Mouse (Mus musculus) ES-Bruce4 (cell line): ENCODE results near the gene Mtm1.

ENCODE experiments used
- CTCF ChIP-seq: IDR thresholded peaks from one replicate; pipeline ENCODE4 v1.8.1; 2011; ENCODE audit warnings: low read depth, low read length
- EP300 ChIP-seq: IDR thresholded peaks from 2 replicates; pipeline ENCODE4 v1.6.1; 2011; ENCODE audit warnings: low read depth, low read length; ENCODE audit not compliant: insufficient read depth

DNA sequence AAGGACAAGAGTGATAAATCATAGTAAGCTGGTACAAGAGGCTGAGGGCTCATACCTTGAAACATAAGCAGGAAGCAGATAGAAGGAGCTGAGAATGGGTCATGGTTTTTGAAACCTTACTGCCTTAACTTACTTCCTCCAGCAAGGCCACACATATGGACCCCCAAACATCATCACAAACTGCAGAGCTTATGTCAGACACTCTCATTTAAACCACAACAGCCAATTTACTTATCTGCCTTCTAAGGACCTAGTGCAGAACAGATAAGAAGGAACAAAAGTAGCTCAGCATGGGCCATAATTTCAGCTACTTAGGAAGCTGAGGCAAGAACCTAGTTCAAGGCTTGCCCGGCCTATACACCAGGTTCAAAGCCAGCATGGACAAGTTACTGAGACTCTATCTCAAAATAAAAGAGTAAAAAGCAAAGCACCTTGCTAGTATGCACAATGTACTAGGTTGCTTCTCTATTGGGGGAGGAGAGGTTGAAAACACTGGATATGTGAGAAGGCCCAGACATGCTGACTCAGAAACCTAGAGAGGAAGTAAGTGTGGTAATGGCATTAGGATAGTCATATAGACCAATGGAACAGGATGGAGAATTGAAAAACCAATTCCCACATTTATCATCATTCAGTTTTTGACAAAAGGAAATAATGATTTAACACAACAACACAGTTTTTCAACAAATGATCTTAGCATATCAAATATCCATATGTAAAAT is 4.6 kb upstream of the Mtm1 start:
- TF ChIP-seq CTCF (no peak), EP300 (no peak)
